Mouse (Mus musculus): ENCODE results near the gene Gemin5.

DNA sequence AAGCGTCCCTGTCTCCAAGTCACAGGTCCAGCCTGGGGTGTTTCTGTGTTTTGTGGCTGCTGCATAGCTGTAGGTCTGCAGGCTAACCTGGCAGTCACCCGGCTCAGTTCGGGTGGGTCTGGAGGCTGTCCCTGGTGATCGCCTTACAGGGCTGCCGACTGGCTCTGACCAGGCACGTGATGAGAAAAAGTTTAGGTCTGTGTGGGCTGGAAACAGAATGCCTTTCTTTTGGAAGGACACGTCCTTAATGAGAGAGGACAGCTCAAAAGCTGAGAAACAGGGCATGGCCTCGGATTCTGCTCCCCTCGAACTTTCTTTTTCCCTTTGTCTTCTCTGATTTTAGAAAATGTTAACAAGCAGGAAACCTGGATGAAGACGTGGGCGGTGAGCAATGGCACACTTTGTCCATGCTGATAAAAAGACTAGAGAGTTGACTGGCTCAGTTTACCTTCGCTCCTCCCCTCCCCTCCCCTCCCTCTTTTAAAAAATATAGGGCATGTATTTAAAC lies 75.3 kb downstream of the Gemin5 start, which contains the start of gene Gm12248:
- TF ChIP-seq CTCF (IDR thresholded peaks at IDR 0.05; ENCODE audit: borderline replicate concordance, extremely low read depth, insufficient read depth, insufficient read length): no peak
- no peak for TF ChIP-seq POLR2A (IDR thresholded peaks at IDR 0.05; ENCODE audit: borderline replicate concordance, extremely low read depth, insufficient read depth, insufficient read length, poor library complexity, severe bottlenecking)

All from brain, embryonic 14.5 days (tissue).